Mouse (Mus musculus) midbrain, postnatal 0 days (tissue): ENCODE results near the gene Hsf4. TPM values are rescaled to one million over a fixed set of nuclear protein-coding genes. Genes with fewer than 3 reads are reported as not detected.

Experiments used
- ATAC-seq: fragments of 200-750 bp; cut with Nextera tagmentation; 2 replicates; pipeline ENCODE4 v1.8.0; 2017; ENCODE audit warnings: moderate number of reproducible peaks, mild to moderate bottlenecking, moderate TSS enrichment, moderate library complexity; ENCODE audit not compliant: low FRiP score
- DNase-seq: peaks from one replicate; pipeline ENCODE4 v3.0.0-alpha.2; 2015; ENCODE audit warnings: low spot score
- H3K27ac ChIP-seq: fragments of 300-500 bp; sonication (generic); 2 replicates; pipeline ENCODE4 v1.5.1; 2014; ENCODE audit warnings: low read depth, mild to moderate bottlenecking, low read length, mixed read lengths
- H3K27me3 ChIP-seq: fragments of 300-500 bp; sonication (generic); 2 replicates; pipeline ENCODE4 v1.6.1; 2014; ENCODE audit warnings: low read length, control low read depth, mixed read lengths; ENCODE audit not compliant: insufficient read depth
- H3K36me3 ChIP-seq: fragments of 300-500 bp; sonication (generic); 2 replicates; pipeline ENCODE4 v1.6.1; 2014; ENCODE audit warnings: low read length, control low read depth, mixed read lengths; ENCODE audit not compliant: insufficient read depth
- H3K4me1 ChIP-seq: fragments of 300-500 bp; sonication (generic); 2 replicates; pipeline ENCODE4 v1.6.1; 2014; ENCODE audit warnings: mild to moderate bottlenecking, control low read depth, antibody characterized with exemption, low read length, mixed read lengths; ENCODE audit not compliant: insufficient read depth
- H3K4me2 ChIP-seq: fragments of 300-500 bp; sonication (generic); 2 replicates; pipeline ENCODE4 v1.6.1; 2014; ENCODE audit warnings: low read depth, mild to moderate bottlenecking, low read length, mixed read lengths; ENCODE audit not compliant: poor library complexity, severe bottlenecking
- H3K4me3 ChIP-seq: fragments of 300-500 bp; sonication (generic); 2 replicates; pipeline ENCODE4 v1.5.1; 2014; ENCODE audit warnings: low read depth, mild to moderate bottlenecking, low read length, moderate library complexity
- H3K9ac ChIP-seq: fragments of 300-500 bp; sonication (generic); replicated peaks from 2 replicates; pipeline ENCODE4 v1.6.1; 2014; ENCODE audit warnings: mild to moderate bottlenecking, low read length, moderate library complexity, mixed read lengths; ENCODE audit not compliant: poor library complexity, severe bottlenecking
- H3K9me3 ChIP-seq: fragments of 300-500 bp; sonication (generic); 2 replicates; pipeline ENCODE4 v1.6.1; 2016; ENCODE audit warnings: low read length, control low read depth
- CTCF ChIP-seq: IDR thresholded peaks from 2 replicates; pipeline ENCODE4 v1.5.1; 2016; ENCODE audit warnings: antibody characterized with exemption, mild to moderate bottlenecking
- WGBS: fragments of 180-500 bp; shearing (Covaris S2); extraction: QIAGEN DNeasy Blood & Tissue Kit; methylation state at CpG from one replicate; pipeline ENCODE4 v1.1.7; 2014; 5-methylcytosine and 5-hydroxymethylcytosine counted together
- polyA plus RNA-seq: library from polyadenylated mRNA; unstranded; fragments of >200 nt; fragmentation: Nextera tagmentation; extraction: Ambion mirVana; gene quantifications from 2 replicates; pipeline ENCODE4 v1.2.1, GENCODE M21; 2015
- total RNA-seq: library from RNA; depleted of rRNA; stranded (reverse); fragments of >200 nt; gene quantifications from 2 replicates; pipeline ENCODE4 v1.2.3, GENCODE M21; 2014

Gene Hsf4
- total and polyA plus RNA-seq, 2 experiments from 2014 or later: 0.33 to 0.43 TPM

GRCm38 (mm10) chr8:105268342-105269074 lies 1.1 kb upstream of the Hsf4 start:
- H3K9me3 ChIP-seq: no peaks in the 10 kb centered on the region
- WGBS: under 1% methylated on average over 65 of the region's 65 CpGs
- peak overlapping the region; percentile 65 for H3K4me2 ChIP-seq
- 0 out of 2 replicates have a peak overlapping the region, but pooled peaks have one; percentile 32 for H3K27ac ChIP-seq
- DNase-seq: peak; percentile 97
- H3K9ac ChIP-seq: peak overlapping the region; percentile 44
- peaks cover 69% of the 10 kb centered on the region for H3K27me3 ChIP-seq
- peak overlapping the region; percentile 50 for H3K4me3 ChIP-seq
- H3K4me1 ChIP-seq: 0 out of 2 replicates have a peak, but pooled peaks cover 6% of the 10 kb centered on the region
- TF ChIP-seq CTCF: no peak
- no peaks in the 10 kb centered on the region for H3K36me3 ChIP-seq
- ATAC-seq: peak; percentile 89

GRCm38 (mm10) chr8:105269075-105269458 lies 534 bp upstream of the Hsf4 start:
- Histone ChIP-seq H3K36me3 (no peaks in the 10 kb centered on the region), H3K4me1 (0 out of 2 replicates have a peak, but pooled peaks cover 6% of the 10 kb centered on the region), H3K9me3 (no peaks in the 10 kb centered on the region), H3K27ac (no peak overlapping the region), H3K9ac (peak overlapping the region; percentile 44; the same call in 1 of the 2 replicates), H3K4me2 (peak overlapping the region; percentile 65), H3K27me3 (peaks cover 69% of the 10 kb centered on the region), H3K4me3 (peak overlapping the region; percentile 50)
- ATAC-seq (peak; percentile 9; the same call in 1 of the 2 replicates), DNase-seq (no peak)
- WGBS: 0% methylated on average over 10 of the region's 10 CpGs
- TF ChIP-seq CTCF: no peak

- Histone ChIP-seq H3K27me3 (peaks cover 69% of the 10 kb centered on the region), H3K27ac (no peak overlapping the region), H3K36me3 (no peaks in the 10 kb centered on the region), H3K4me2 (peak overlapping the region; percentile 65), H3K9me3 (no peaks in the 10 kb centered on the region), H3K4me3 (peak overlapping the region; percentile 50; the same call in 1 of the 2 replicates), H3K9ac (no peak overlapping the region), H3K4me1 (0 out of 2 replicates have a peak, but pooled peaks cover 6% of the 10 kb centered on the region)
- WGBS: 3% methylated on average over 39 of the region's 39 CpGs
- DNase-seq (no peak), ATAC-seq (no peak)
- TF ChIP-seq CTCF: no peak
These were observed 707 bp downstream of the Hsf4 start for GRCm38 (mm10) chr8:105270101-105270915.

- Histone ChIP-seq H3K4me3 (0 out of 2 replicates have a peak overlapping the region, but pooled peaks have one; percentile 5), H3K9ac (no peak overlapping the region), H3K4me1 (peaks cover 9% of the 10 kb centered on the region), H3K4me2 (peak overlapping the region; percentile 35; the same call in 1 of the 2 replicates), H3K27me3 (peaks cover 66% of the 10 kb centered on the region), H3K27ac (no peak overlapping the region), H3K36me3 (no peaks in the 10 kb centered on the region), H3K9me3 (no peaks in the 10 kb centered on the region)
- WGBS: 3% methylated on average over 11 of the region's 11 CpGs
- no peak for ATAC-seq
- no peak for DNase-seq
- peak; percentile 17; the same call in 1 of the 2 replicates for TF ChIP-seq CTCF
These were observed 1.2 kb downstream of the Hsf4 start for GRCm38 (mm10) chr8:105270916-105271186.

GRCm38 (mm10) chr8:105275387-105275786 lies 5.8 kb downstream of the Hsf4 start:
- Histone ChIP-seq H3K27me3 (peaks cover 41% of the 10 kb centered on the region), H3K4me1 (peaks cover 19% of the 10 kb centered on the region), H3K4me3 (peak overlapping the region; percentile 47), H3K27ac (no peak overlapping the region), H3K4me2 (peak overlapping the region; percentile 89), H3K36me3 (peaks cover 7% of the 10 kb centered on the region), H3K9ac (0 out of 2 replicates have a peak overlapping the region, but pooled peaks have one; percentile 24), H3K9me3 (no peaks in the 10 kb centered on the region)
- ATAC-seq: no peak
- 5% methylated on average over 11 of the region's 11 CpGs for WGBS
- DNase-seq: no peak
- 0 out of 2 replicates have a peak, but pooled peaks have one; percentile 12 for TF ChIP-seq CTCF
